Mouse (Mus musculus): ENCODE results near the gene Spen.
A peak's percentile ranks its signal among the peaks of the same experiment; 100 is the strongest.
"Not testable (repeated sequence)": the region's sequence is repeated elsewhere in the genome, so short reads cannot be mapped to it uniquely, and the experiment has no call there.

The Spen gene

DNA sequence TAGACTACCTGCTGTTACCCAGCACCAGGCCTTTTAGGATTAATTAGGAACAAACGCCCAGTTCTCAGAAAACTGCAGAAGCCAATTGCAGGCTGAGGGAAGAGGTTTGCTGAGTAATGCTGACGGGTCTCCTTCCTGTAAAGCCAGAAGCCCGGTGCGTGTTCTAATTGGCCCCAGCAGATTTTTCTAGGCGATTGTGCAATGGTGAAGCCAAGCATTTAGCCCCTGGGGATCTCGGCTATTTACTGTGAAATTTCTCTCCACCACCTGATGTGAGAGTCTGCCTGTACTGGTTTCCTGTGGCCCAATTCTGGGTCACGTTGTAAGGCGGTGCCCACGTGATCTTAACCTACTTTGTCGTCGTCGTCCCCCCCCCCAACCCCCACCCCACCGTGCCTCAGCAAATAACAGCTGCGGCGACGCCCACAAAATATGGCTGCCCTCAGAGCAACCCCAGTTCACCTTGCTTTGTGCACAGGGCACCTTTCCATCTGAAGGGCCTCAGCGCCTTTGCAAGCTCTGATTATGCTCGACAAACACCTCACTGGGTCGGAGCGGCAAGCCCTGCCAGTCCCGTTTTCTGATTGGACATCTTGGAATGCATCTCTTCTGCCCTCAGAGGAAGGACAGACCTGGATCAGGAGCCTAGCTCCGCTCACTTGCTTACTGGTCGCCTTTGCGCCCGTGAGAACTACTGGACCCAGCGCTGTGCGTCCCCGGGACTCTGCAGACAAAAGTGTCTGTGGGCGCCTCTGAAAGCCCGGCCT lies 20.9 kb upstream of the Spen start:
- DNase-seq, result peak; percentile 75 to 77

- peak; percentile 45 to 47 for DNase-seq
Observed at GRCm38 (mm10) chr4:141558658-141559057, 20.3 kb upstream of the Spen start.

DNA sequence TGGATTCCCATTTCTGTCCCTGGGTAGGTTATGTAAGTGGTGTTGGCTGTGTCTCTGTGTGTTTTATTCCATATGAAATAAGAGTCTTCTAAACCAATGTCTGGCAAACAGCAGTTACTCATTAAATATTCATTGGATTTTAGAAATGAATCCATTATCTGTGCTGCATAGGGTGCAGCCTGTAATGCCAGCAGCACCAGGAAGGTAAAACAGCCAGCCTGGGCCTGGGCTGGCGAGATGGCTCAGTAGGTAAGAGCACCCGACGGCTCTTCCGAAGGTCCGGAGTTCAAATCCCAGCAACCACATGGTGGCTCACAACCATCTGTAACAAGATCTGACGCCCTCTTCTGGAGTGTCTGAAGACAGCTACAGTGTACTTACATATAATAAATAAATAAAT lies 17.8 kb upstream of the Spen start:
- DNase-seq, result not testable (repeated sequence)

GRCm38 (mm10) chr4:141554255-141554865 lies 16.0 kb upstream of the Spen start:
- DNase-seq, result not testable (repeated sequence)

DNA sequence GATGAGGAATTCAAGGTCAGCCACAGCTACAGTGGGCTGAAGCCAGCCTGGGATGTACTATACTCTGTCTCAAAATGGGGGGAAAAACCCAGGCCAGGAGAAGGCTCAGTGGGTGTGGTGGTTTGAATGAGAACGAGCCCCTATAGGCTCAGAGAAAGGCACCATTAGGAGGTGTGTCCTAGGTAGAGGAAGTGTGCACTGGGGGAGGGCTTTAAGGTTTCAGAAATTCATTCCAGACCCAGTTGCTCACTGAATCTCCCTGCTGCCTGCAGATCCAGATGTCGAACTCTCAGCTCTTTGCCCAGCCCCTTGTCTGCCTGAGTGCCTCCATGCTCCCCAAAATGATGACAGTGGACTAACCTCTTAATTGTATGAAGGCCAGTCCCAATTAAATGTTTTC lies 14.1 kb upstream of the Spen start:
- peak in 1 of 2 experiments; percentile 25 for DNase-seq

- DNase-seq, result no peak
Observed at GRCm38 (mm10) chr4:141547299-141547698, 8.9 kb upstream of the Spen start.

- peak; percentile 88 to 91 for DNase-seq
Observed at GRCm38 (mm10) chr4:141546334-141547200, 8.2 kb upstream of the Spen start.

GRCm38 (mm10) chr4:141545743-141546333 lies 7.4 kb upstream of the Spen start:
- DNase-seq, result peak; percentile 99

DNA sequence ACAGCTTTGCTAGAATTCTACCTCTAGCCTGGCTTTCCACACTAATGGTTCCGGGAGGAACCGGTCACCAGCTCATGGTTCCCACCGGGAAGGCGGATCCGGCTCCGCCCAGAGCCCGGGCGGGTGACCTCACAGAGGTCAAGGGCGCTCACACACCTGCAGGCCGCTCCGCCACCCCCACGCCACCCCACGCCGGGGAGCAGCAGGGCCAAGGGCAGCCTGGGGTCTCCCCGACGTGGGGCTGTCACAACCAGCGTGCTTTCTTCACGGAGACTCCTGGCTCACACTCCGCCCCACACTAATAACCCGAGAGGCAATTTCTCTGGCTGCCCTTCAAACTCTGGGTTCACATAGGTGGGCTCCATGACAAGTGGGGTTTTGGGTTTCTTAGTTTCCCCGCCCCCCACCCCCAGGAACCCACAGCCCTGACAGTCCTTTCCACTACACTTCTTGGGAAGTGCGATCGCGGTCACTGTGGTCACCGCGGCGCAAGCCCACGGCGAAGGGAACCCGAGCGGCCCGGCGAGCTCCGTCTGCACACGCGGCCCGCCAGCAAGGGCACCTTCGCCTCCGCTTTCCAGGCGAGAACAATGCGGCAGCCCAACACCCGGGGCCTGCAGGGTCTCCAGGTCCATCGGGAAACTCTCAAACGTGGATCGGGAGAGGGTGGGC lies 6.8 kb upstream of the Spen start:
- DNase-seq, result peak; percentile 76 to 84

DNA sequence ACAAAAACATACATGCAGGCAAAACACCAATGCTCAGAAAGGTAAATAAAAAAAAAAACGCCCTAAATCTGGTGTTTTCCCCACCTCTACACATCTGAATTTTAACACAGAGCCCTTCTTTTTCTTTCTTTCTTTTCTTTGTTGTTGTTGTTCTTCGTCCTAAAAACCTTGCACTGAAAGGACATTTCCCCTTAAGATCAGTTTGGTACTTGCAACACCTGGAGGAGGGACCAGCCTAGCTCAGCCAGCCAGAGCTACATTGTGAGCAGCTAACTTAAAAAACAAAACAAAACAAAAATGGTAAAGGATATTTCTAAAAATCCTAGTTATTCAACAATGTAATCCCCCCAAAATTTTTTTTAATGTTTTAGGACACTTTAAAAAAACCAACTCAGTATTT lies 6.1 kb upstream of the Spen start:
- no peak for DNase-seq

DNA sequence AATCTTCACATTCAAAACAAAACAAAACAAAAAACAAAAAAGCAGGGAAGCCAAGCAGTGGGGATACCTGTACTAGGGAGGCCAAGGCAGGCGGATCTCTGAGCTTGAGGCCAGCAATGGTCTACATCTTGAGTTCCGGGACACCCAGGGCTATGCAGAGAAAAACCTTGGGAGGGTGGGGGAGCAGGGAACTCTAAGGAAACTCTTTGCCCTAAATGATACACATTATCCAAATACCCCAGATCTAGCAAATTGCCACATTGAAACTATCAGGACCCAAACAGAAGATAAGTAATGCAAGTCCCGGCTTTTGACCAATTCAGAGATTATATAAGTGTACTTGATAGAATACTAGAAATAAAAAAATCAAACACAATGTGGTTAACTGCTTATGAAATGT lies 5.2 kb upstream of the Spen start:
- no peak for DNase-seq

DNA sequence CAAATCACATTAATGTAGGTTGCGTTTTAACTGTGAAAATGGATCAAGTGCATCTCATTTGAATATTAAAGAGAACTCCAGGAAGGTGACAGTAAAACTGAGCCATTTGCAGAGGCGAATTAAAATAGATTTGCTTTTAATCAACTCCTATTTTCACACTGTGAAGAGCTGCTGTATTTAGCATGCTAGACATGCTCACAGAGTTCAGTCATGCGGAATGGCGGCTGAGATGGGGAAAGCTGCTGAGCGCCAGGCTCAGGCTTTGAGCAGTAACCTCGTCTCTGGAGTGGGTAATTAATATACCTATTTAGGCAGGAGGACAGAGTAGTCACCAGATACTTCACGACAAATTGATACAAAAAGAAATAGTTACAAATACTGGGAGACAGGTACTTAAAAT lies 3.5 kb upstream of the Spen start:
- no peak for DNase-seq

DNA sequence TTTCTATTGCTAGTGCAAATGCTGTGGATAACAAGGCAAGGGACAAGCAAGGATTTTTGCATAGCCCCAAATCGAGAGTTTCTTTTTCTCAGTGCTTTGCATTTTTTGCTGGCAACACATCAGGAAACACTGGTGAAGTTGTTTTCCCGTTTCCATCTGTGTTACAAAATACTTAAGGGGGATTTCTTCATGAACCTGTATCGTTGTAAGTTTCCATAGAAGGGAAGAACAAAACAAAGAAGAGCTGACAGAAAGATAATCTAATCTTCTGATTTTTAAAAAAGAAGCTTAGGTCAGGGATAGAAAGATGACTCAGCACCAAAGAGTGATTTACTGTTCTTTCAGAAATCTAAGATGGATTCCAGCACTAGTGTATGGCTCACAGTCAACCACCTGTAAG lies 2.4 kb upstream of the Spen start:
- no peak for DNase-seq

GRCm38 (mm10) chr4:141539213-141539767 lies 893 bp upstream of the Spen start:
- no peak for DNase-seq

- DNase-seq, result peak; percentile 58 to 67
Observed at GRCm38 (mm10) chr4:141537706-141538407, 540 bp downstream of the Spen start.

DNA sequence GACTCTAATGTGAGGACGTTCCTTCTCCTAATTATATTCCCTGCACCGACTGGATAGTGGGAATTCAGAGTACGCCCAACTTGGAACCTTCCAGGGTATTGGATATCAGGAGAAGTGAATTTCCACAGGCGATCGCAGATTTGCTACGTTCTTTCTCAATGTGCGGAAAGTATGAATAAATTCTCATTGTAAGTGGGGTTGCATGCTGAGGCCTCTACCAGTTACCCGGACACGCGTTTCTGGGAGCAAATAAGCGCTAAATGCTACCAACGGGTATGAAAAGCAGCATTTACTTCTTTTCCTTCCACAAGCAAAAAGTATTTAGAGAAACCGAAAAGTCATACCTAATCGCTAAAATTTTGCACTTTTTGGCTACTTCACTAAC lies 1.2 kb downstream of the Spen start:
- DNase-seq, result no peak

DNA sequence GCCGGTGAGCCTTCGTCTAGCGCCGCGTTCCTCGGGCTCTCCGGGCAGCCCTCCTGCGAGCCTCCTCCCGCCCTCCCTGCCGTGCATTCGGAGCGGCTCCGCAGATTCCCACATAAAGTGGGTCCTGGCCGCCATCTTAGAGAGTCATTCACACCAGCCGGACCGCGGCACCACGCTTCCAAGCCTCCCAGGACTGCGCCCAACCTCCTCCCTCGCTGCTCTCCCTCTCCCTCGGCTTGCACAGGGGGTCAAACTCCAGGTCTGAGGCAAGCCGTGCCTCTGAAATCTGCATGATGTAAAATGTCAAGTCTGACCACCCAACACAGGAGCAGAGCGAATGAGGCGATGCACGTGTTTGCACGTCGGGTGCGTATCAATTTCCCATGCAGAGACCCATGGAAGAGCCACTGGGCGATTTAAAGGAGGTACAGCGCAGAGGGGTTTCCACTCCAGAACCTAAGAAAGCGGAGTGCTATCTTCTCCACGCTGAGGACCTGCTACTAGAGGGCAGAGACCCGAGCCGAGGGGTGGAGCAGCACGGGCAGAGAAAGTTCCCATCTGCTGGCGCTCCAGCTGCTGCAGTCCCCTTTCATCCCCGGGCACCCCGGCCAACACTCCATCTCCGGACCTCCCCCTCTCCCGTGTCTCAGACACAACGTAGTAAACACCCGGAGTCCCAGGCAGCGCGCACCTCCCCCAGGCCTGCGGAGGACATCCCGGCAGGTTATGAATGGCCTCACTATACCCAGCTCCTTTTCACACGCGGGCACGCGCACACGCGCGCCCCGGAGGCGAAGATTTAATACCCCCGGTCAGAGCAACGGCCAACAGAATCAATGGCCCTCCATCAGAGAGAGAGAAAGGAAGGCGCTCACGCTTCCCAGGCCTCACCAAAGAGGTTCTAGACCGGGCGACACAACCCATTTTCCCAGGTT lies 1.8 kb downstream of the Spen start:
- DNase-seq, result peak; percentile 61 to 74

- DNase-seq, result peak; percentile 73 to 78
Observed at GRCm38 (mm10) chr4:141534947-141535680, 3.3 kb downstream of the Spen start.

DNA sequence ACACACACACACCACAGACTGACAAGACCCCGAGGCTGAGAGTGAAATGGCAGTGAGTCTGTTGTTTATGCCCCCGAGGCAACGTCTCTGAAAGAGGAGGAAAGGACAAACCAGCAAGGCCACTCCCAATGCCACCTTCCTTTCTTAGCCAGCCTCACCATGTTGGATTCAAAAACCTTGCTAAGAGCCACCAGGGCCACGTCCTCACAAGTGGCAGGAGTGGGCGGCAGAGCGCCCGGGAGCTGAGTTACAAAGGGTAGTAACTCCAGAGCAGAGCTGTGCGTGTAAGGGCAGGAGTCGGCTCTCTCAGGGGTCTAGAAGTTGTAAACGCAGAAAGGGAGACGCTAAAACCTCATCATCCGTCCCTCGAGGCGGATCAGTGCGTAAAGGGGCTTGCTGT lies 7.4 kb downstream of the Spen start:
- DNase-seq, result no peak

GRCm38 (mm10) chr4:141528938-141529337 lies 9.5 kb downstream of the Spen start:
- no peak for DNase-seq

Data from lung, postnatal 4 days (tissue).